Mouse (Mus musculus) 3T3-L1 (cell line): Measurements from ENCODE around the gene Zfhx3.

Experiments used
- DNase-seq: peaks from one replicate; pipeline ENCODE4 v3.0.0-alpha.2; 2015; ENCODE audit warnings: low read depth, low spot score

Zfhx3 gene

GRCm38 (mm10) chr8:108920151-108920550, 977.7 kb downstream of the Zfhx3 start:
- DNase-seq, result no peak

- no peak for DNase-seq
Observed at GRCm38 (mm10) chr8:108923161-108923560, 980.7 kb downstream of the Zfhx3 start.

GRCm38 (mm10) chr8:108924526-108924925, 982.1 kb downstream of the Zfhx3 start:
- DNase-seq, result no peak

- peak; percentile 11 for DNase-seq
Observed at GRCm38 (mm10) chr8:108926106-108926505, 983.7 kb downstream of the Zfhx3 start.

- no peak for DNase-seq
Observed at GRCm38 (mm10) chr8:108930635-108931034, 988.2 kb downstream of the Zfhx3 start.

GRCm38 (mm10) chr8:108931837-108932236, 989.4 kb downstream of the Zfhx3 start:
- DNase-seq, result no peak

GRCm38 (mm10) chr8:108932729-108933128, 990.3 kb downstream of the Zfhx3 start:
- DNase-seq, result no peak

GRCm38 (mm10) chr8:108935834-108936694, 993.6 kb downstream of the Zfhx3 start:
- DNase-seq, result no peak

GRCm38 (mm10) chr8:108936695-108937448, 994.4 kb downstream of the Zfhx3 start:
- DNase-seq, result no peak

- no peak for DNase-seq
Observed at GRCm38 (mm10) chr8:108937904-108938455, 995.5 kb downstream of the Zfhx3 start.

GRCm38 (mm10) chr8:108942686-108943085, 1000.2 kb downstream of the Zfhx3 start:
- no peak for DNase-seq

- no peak for DNase-seq
Observed at GRCm38 (mm10) chr8:108943132-108943531, 1000.7 kb downstream of the Zfhx3 start.

GRCm38 (mm10) chr8:108944312-108944711, 1001.9 kb downstream of the Zfhx3 start:
- no peak for DNase-seq

- DNase-seq, result no peak
Observed at GRCm38 (mm10) chr8:108950311-108950710, 1007.9 kb downstream of the Zfhx3 start.

GRCm38 (mm10) chr8:108951560-108951959, 1009.1 kb downstream of the Zfhx3 start:
- no peak for DNase-seq

- DNase-seq, result no peak
Observed at GRCm38 (mm10) chr8:108956416-108956815, 1014.0 kb downstream of the Zfhx3 start.

GRCm38 (mm10) chr8:108962516-108962915, 1020.1 kb downstream of the Zfhx3 start:
- no peak for DNase-seq

GRCm38 (mm10) chr8:108963181-108963580, 1020.7 kb downstream of the Zfhx3 start:
- no peak for DNase-seq

- no peak for DNase-seq
Observed at GRCm38 (mm10) chr8:108966041-108966440, 1023.6 kb downstream of the Zfhx3 start.

GRCm38 (mm10) chr8:108973639-108974325, 1031.3 kb downstream of the Zfhx3 start:
- DNase-seq, result no peak

- peak; percentile 35 for DNase-seq
Observed at GRCm38 (mm10) chr8:108977693-108978361, 1035.4 kb downstream of the Zfhx3 start.
